Mouse (Mus musculus) thymus, adult 2 months (tissue): Measurements from ENCODE around the gene Coro1a.

Experiments
- CTCF ChIP-seq: fragments of 200-500 bp; IDR thresholded peaks from 2 replicates; pipeline ENCODE4 v1.5.1; 2012; ENCODE audit warnings: mild to moderate bottlenecking, control low read depth, low read length, moderate library complexity, borderline replicate concordance; ENCODE audit not compliant: control insufficient read depth, poor library complexity, insufficient read depth; ENCODE audit errors: extremely low read depth
- POLR2A ChIP-seq: fragments of 200-500 bp; IDR thresholded peaks from 2 replicates; pipeline ENCODE4 v1.6.1; 2012; ENCODE audit warnings: mild to moderate bottlenecking, low read length, control low read depth, moderate library complexity; ENCODE audit not compliant: control insufficient read depth, poor library complexity, insufficient read depth; ENCODE audit errors: extremely low read depth

DNA sequence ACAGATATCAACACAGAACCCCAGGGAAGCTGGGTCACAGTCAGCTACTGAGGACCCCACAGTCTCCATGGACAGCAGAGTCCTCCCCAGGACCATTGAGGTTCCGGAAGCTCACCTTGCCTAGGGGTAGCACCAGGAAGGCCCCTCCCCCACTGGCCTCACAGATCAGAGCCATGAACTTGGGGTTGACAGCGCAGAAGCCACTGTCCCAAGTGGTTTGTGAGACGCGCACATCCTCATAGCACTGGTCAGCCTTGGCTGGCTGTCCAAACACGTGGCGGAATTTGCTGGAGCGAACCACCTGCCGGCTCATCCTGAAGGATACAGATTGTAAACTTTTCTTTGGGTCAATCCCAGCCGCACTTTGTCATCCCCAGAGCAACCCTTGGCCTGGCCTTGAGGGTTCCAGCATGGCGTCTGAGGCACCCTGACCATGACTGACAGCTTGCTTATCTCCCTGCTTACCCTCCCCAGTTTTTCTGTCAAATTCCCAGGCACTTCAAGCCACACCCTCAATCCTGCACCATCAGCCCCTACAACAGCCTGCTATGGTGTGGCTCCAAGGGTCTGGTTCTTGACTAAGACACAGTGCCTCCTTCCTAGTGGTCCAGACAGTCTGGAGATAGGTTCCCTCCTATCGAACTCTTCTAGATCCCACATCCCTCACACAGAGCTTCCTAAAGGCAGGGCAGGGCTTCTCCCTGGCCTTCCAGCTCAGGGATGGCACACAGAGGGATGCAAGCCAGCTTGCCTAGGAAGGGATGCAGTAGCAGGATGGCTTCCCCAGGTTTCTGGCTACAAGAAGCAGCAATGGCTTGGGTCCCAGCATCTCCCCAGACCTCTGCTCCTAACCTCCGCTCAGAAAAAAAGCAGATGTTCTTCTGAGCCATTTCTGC lies 4.5 kb downstream of the Coro1a start:
- TF ChIP-seq CTCF (no peak), POLR2A (no peak)
